In the genomic region with DNA sequence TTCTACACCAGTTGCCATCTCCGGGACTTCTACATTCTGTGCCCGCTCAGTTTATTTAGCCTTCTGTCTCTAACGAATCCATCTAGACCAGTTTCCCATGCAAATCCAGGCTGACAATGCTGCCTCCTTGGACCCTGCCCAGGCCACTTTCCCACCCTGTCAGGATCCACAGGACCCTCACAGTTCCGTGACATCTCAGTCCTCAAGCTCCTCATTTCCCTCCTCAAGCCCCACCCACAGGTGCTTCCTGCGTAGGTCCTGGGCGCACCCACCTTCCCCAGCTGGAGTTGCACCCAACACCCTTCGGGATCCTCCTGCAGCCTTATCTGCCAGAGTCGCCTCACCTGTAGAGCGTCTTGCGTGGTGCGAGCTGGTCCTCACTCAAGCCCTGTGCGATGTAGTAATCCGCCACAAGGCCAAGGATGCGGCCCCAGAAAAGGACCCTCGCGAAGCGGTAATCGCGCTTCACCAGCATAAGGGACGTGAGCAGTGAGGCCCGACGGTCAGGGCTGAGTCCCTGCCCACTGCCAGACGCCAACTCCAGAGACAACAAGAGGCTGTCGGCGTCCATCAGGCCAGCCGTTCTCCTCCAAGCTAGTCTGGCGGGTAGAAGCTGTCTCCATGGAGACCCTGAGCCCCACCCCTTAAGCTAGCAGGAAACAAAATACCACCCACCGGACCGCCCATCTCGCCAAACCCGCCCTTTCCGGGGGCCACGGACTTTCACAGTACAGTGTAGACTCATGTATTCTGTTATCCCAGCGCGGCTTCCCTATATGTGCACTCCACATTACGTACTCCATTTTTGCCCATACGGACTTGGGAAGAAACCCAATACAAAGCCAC, we compare ENCODE assay signal across 8 mouse cellular contexts. TPM values are rescaled to one million over a fixed set of nuclear protein-coding genes. Genes with fewer than 3 reads are reported as not detected.
DNase-seq lines count a peak whose midpoint lies in the region; ATAC-seq and TF ChIP-seq lines count a peak whose summit lies in the region.

A gene (minus strand): TSS at position 639 of the 846 bp plus-strand sequence.

- peak; percentile 98 for ATAC-seq in embryonic facial prominence, embryonic 14.5 days (ENCODE audit: low read depth)
- ATAC-seq in limb, embryonic 11.5 days (ENCODE audit: insufficient number of reproducible peaks, low FRiP score, low TSS enrichment, low read depth) = peak; percentile 88
- ATAC-seq in midbrain, embryonic 12.5 days (ENCODE audit: low FRiP score, low read depth) = peak; percentile 97

- no peak for TF ChIP-seq CTCF in spleen, adult 2 months (IDR thresholded peaks at IDR 0.05; ENCODE audit: extremely low read depth, insufficient read depth, insufficient read length, insufficient replicate concordance)

- peaks cover 13% of the 10 kb centered on the region for H3K4me1 ChIP-seq in embryonic facial prominence, embryonic 14.5 days (ENCODE audit: control insufficient read depth, insufficient read depth, low read length)
- H3K4me1 ChIP-seq in limb, embryonic 11.5 days (ENCODE audit: control insufficient read depth, insufficient read depth, low read length) = peaks cover 6% of the 10 kb centered on the region
- peaks cover 16% of the 10 kb centered on the region for H3K4me1 ChIP-seq in midbrain, embryonic 12.5 days
- peaks cover 6% of the 10 kb centered on the region; the same call in 1 of the 2 replicates for H3K4me1 ChIP-seq in spleen, adult 2 months (ENCODE audit: control insufficient read depth, insufficient read depth, insufficient read length)

- peak within 1 kb of the TSS; percentile 91 for H3K4me2 ChIP-seq in embryonic facial prominence, embryonic 14.5 days (ENCODE audit: low read depth, low read length)
- peak within 1 kb of the TSS; percentile 87 for H3K4me2 ChIP-seq in limb, embryonic 11.5 days (ENCODE audit: low read depth, severe bottlenecking)
- peak within 1 kb of the TSS; percentile 61 for H3K4me2 ChIP-seq in midbrain, embryonic 12.5 days (replicated peaks)

- H3K27ac ChIP-seq in embryonic facial prominence, embryonic 14.5 days (replicated peaks; ENCODE audit: low read depth, low read length) = peak within 1 kb of the TSS; percentile 57
- no peak within 1 kb of the TSS; the same call in 1 of the 2 replicates for H3K27ac ChIP-seq in limb, embryonic 11.5 days (replicated peaks; ENCODE audit: low read depth, low read length)
- no peak within 1 kb of the TSS for H3K27ac ChIP-seq in midbrain, embryonic 12.5 days (replicated peaks)
- no peak within 1 kb of the TSS for H3K27ac ChIP-seq in spleen, adult 2 months (ENCODE audit: insufficient read depth, low read length)

- WGBS in embryonic facial prominence, embryonic 14.5 days = 7% methylated on average over 35 of the region's 37 CpGs
- WGBS in limb, embryonic 11.5 days = 7% methylated on average over 37 of the region's 37 CpGs
- WGBS in midbrain, embryonic 12.5 days = 6% methylated on average over 37 of the region's 37 CpGs
- 6% methylated on average over 37 of the region's 37 CpGs for WGBS in spleen, adult 2 months

- peak; percentile 91 to 96 for DNase-seq in adrenal gland, adult (ENCODE audit: inconsistent age in 2 of 2, low spot score in 1 of 2)
- DNase-seq in embryonic facial prominence, embryonic 14.5 days (ENCODE audit: low spot score) = peak; percentile 95
- peak; percentile 92 to 93 for DNase-seq in heart, adult 18-20 months
- peak; percentile 87 for DNase-seq in kidney, adult 18-20 months
- peak; percentile 88 for DNase-seq in limb, embryonic 11.5 days (ENCODE audit: low spot score)
- peak; percentile 45 to 80 for DNase-seq in spleen, adult 2 months (ENCODE audit: low read depth in 1 of 2, low spot score in 2 of 2)
- DNase-seq in cerebellum, adult 11 months = no peak

- H3K4me3 ChIP-seq in embryonic facial prominence, embryonic 14.5 days (ENCODE audit: low read depth, low read length) = peak within 1 kb of the TSS; percentile 56
- H3K4me3 ChIP-seq in limb, embryonic 11.5 days (ENCODE audit: low read depth, low read length) = peak within 1 kb of the TSS; percentile 46
- peak within 1 kb of the TSS; percentile 51 for H3K4me3 ChIP-seq in midbrain, embryonic 12.5 days
- peak within 1 kb of the TSS; percentile 60 for H3K4me3 ChIP-seq in spleen, adult 2 months (ENCODE audit: extremely low read depth, insufficient read depth, insufficient read length)

- H3K27me3 ChIP-seq in embryonic facial prominence, embryonic 14.5 days (replicated peaks; ENCODE audit: control insufficient read depth, insufficient read depth, low read length) = no peaks in the 10 kb centered on the region
- H3K27me3 ChIP-seq in limb, embryonic 11.5 days (ENCODE audit: control insufficient read depth, insufficient read depth, low read length) = no peaks in the 10 kb centered on the region
- no peaks in the 10 kb centered on the region; the same call in 1 of the 2 replicates for H3K27me3 ChIP-seq in midbrain, embryonic 12.5 days
- H3K27me3 ChIP-seq in spleen, adult 2 months (ENCODE audit: control insufficient read depth, insufficient read depth, low read length) = no peaks in the 10 kb centered on the region

- H3K9me3 ChIP-seq in embryonic facial prominence, embryonic 14.5 days (ENCODE audit: control insufficient read depth, low read length) = no peaks in the 10 kb centered on the region
- H3K9me3 ChIP-seq in limb, embryonic 11.5 days (ENCODE audit: control insufficient read depth, low read length) = no peaks in the 10 kb centered on the region
- H3K9me3 ChIP-seq in midbrain, embryonic 12.5 days = no peaks in the 10 kb centered on the region

- no peak for TF ChIP-seq POLR2A in spleen, adult 2 months (IDR thresholded peaks at IDR 0.05; ENCODE audit: low read depth, low read length)

- peaks cover 32% of the 10 kb centered on the region for H3K36me3 ChIP-seq in embryonic facial prominence, embryonic 14.5 days (ENCODE audit: control insufficient read depth, insufficient read depth, low read length)
- peaks cover 4% of the 10 kb centered on the region; the same call in 1 of the 2 replicates for H3K36me3 ChIP-seq in limb, embryonic 11.5 days (ENCODE audit: control insufficient read depth, insufficient read depth, low read length)
- H3K36me3 ChIP-seq in midbrain, embryonic 12.5 days = peaks cover 32% of the 10 kb centered on the region
- peaks cover 9% of the 10 kb centered on the region for H3K36me3 ChIP-seq in spleen, adult 2 months (ENCODE audit: control insufficient read depth, insufficient read depth, low read length)

- peak within 1 kb of the TSS; percentile 66 for H3K9ac ChIP-seq in embryonic facial prominence, embryonic 14.5 days (ENCODE audit: low read depth, low read length)
- peak within 1 kb of the TSS; percentile 51 for H3K9ac ChIP-seq in limb, embryonic 11.5 days (ENCODE audit: low read length)
- H3K9ac ChIP-seq in midbrain, embryonic 12.5 days (replicated peaks) = peak within 1 kb of the TSS; percentile 57

RNA-seq across cellular contexts. Expression of the gene that starts here (rescaled TPM):
- 12.6 and 21.8 TPM in 2 replicates for polyA plus RNA-seq in embryonic facial prominence, embryonic 14.5 days (2014; fragmentation: Nextera tagmentation; extraction: Ambion mirVana)
- under 1 TPM; 0.41 to 0.60 TPM for total RNA-seq in heart, adult 18-20 months (2021)
- polyA plus RNA-seq in limb, embryonic 11.5 days (2014; fragmentation: Nextera tagmentation; extraction: Ambion mirVana) = 12.1 and 13.1 TPM in 2 replicates
- polyA plus RNA-seq in midbrain, embryonic 12.5 days (2016; fragmentation: Nextera tagmentation; extraction: Ambion mirVana) = 15.3 and 17.0 TPM in 2 replicates
- polyA plus RNA-seq in spleen, adult 2 months (2012; rRNA removed) = 0.58 and 2.1 TPM in 2 replicates

Comparison
In these comparisons a context has a peak if more than half of its experiments do, and no peak if none do; other contexts are left out.
1. Peak in DNase-seq in heart, adult 18-20 months; RNA of the gene not detected or under 1 TPM.